17 mouse cellular contexts compared by ENCODE assay signal in genomic region chr7:109325731-109326130, GRCm38 (mm10).
DNase-seq lines count a peak whose midpoint lies in the region; ATAC-seq and TF ChIP-seq lines count a peak whose summit lies in the region.
"Had no signal": no experiment of that assay in that cellular context is flagged by ENCODE, and none has a peak within 500 bp of the region (broad histone marks: within the 10 kb centered on the region; RNA-seq: fewer than 3 reads in every experiment).

No protein-coding gene starts in this region.

- no peak for DNase-seq in forebrain, embryonic 10.5 days (ENCODE audit: extremely low spot score, low spot score)
- DNase-seq in layer of hippocampus, adult 2 months (ENCODE audit: low spot score in 2 of 2): no peak
- DNase-seq in layer of hippocampus, postnatal 36 days: no peak
- peak; percentile 6 for DNase-seq in brain, adult 2 months (ENCODE audit: low read depth, low spot score)
- DNase-seq in forebrain, postnatal 0 days: no peak
- DNase-seq: adrenal gland, postnatal 10 days; embryo, embryonic 11 days; gastrocnemius, adult 2 months; gastrocnemius, postnatal 25 days; heart, postnatal 4 days had no signal

- peak; percentile 65; the same call in 1 of the 2 replicates for ATAC-seq in forebrain, embryonic 13.5 days
- ATAC-seq in forebrain, postnatal 0 days: no peak
- no peak for ATAC-seq in megakaryocyte progenitor cell, adult 5-6 weeks (replicated peaks; ENCODE audit: poor library complexity)
- ATAC-seq: intestine, embryonic 15.5 days had no signal

- H3K27ac ChIP-seq in forebrain, embryonic 13.5 days: peak overlapping the region; percentile 41; the same call in 1 of the 2 replicates
- no peak overlapping the region for H3K27ac ChIP-seq in forebrain, embryonic 10.5 days
- peak overlapping the region; percentile 52; the same call in 1 of the 2 replicates for H3K27ac ChIP-seq in layer of hippocampus, adult 2 months
- peak overlapping the region; percentile 35; the same call in 1 of the 2 replicates for H3K27ac ChIP-seq in forebrain, postnatal 0 days (ENCODE audit: low read depth, low read length)
- H3K27ac ChIP-seq: embryonic facial prominence, embryonic 15.5 days; gastrocnemius, adult 2 months; heart, embryonic 13.5 days; hindbrain, embryonic 13.5 days; intestine, embryonic 15.5 days had no signal

- H3K4me3 ChIP-seq in forebrain, embryonic 13.5 days: no peak overlapping the region
- H3K4me3 ChIP-seq in forebrain, embryonic 10.5 days: no peak overlapping the region
- no peak overlapping the region for H3K4me3 ChIP-seq in layer of hippocampus, adult 2 months
- H3K4me3 ChIP-seq in forebrain, postnatal 0 days (ENCODE audit: low read depth, low read length): no peak overlapping the region
- H3K4me3 ChIP-seq: embryonic facial prominence, embryonic 15.5 days; erythroblast, embryonic 14.5 days; gastrocnemius, adult 2 months; heart, embryonic 13.5 days; hindbrain, embryonic 13.5 days; intestine, embryonic 15.5 days had no signal

- no peak overlapping the region for H3K4me2 ChIP-seq in forebrain, embryonic 13.5 days
- no peak overlapping the region for H3K4me2 ChIP-seq in forebrain, postnatal 0 days (ENCODE audit: low read depth)
- H3K4me2 ChIP-seq: embryonic facial prominence, embryonic 15.5 days; heart, embryonic 13.5 days; hindbrain, embryonic 13.5 days; intestine, embryonic 15.5 days had no signal

- no peak for TF ChIP-seq CTCF in layer of hippocampus, adult 2 months (conservative IDR thresholded peaks at IDR 0.05)
- TF ChIP-seq CTCF in forebrain, postnatal 0 days (IDR thresholded peaks at IDR 0.05; ENCODE audit: low read depth): no peak

- no peak overlapping the region for H3K9ac ChIP-seq in forebrain, embryonic 13.5 days
- no peak overlapping the region for H3K9ac ChIP-seq in forebrain, postnatal 0 days
- H3K9ac ChIP-seq: embryonic facial prominence, embryonic 15.5 days; heart, embryonic 13.5 days; hindbrain, embryonic 13.5 days; intestine, embryonic 15.5 days had no signal

- peaks cover 17% of the 10 kb centered on the region for H3K4me1 ChIP-seq in forebrain, embryonic 13.5 days
- no peaks in the 10 kb centered on the region for H3K4me1 ChIP-seq in forebrain, embryonic 10.5 days
- H3K4me1 ChIP-seq in forebrain, postnatal 0 days (ENCODE audit: insufficient read depth): no peaks in the 10 kb centered on the region
- H3K4me1 ChIP-seq: embryonic facial prominence, embryonic 15.5 days; heart, embryonic 13.5 days had no signal

- no peaks in the 10 kb centered on the region for H3K9me3 ChIP-seq in forebrain, embryonic 13.5 days (replicated peaks)
- H3K9me3 ChIP-seq in forebrain, embryonic 10.5 days: no peaks in the 10 kb centered on the region
- H3K9me3 ChIP-seq in forebrain, postnatal 0 days (ENCODE audit: low read length): no peaks in the 10 kb centered on the region
- H3K9me3 ChIP-seq: embryonic facial prominence, embryonic 15.5 days; heart, embryonic 13.5 days; hindbrain, embryonic 13.5 days; intestine, embryonic 15.5 days had no signal

- H3K27me3 ChIP-seq in forebrain, embryonic 13.5 days: no peaks in the 10 kb centered on the region
- H3K27me3 ChIP-seq in forebrain, embryonic 10.5 days (ENCODE audit: poor library complexity, severe bottlenecking): no peaks in the 10 kb centered on the region
- H3K27me3 ChIP-seq in forebrain, postnatal 0 days (ENCODE audit: insufficient read depth, low read length): no peaks in the 10 kb centered on the region
- H3K27me3 ChIP-seq: embryonic facial prominence, embryonic 15.5 days; heart, embryonic 13.5 days; hindbrain, embryonic 13.5 days; intestine, embryonic 15.5 days had no signal

- 54% methylated on average over 3 of the region's 3 CpGs for WGBS in forebrain, embryonic 13.5 days
- 93% methylated on average over 3 of the region's 3 CpGs for WGBS in forebrain, embryonic 10.5 days
- 47% methylated on average over 3 of the region's 3 CpGs for WGBS in forebrain, postnatal 0 days

- H3K36me3 ChIP-seq in forebrain, embryonic 13.5 days (ENCODE audit: poor library complexity, severe bottlenecking): no peaks in the 10 kb centered on the region
- H3K36me3 ChIP-seq in forebrain, embryonic 10.5 days (replicated peaks): no peaks in the 10 kb centered on the region
- no peaks in the 10 kb centered on the region for H3K36me3 ChIP-seq in forebrain, postnatal 0 days (ENCODE audit: insufficient read depth)
- H3K36me3 ChIP-seq: embryonic facial prominence, embryonic 15.5 days; heart, embryonic 13.5 days; hindbrain, embryonic 13.5 days; intestine, embryonic 15.5 days had no signal
